ENCODE assay signal across 34 mouse cellular contexts in the genomic region with DNA sequence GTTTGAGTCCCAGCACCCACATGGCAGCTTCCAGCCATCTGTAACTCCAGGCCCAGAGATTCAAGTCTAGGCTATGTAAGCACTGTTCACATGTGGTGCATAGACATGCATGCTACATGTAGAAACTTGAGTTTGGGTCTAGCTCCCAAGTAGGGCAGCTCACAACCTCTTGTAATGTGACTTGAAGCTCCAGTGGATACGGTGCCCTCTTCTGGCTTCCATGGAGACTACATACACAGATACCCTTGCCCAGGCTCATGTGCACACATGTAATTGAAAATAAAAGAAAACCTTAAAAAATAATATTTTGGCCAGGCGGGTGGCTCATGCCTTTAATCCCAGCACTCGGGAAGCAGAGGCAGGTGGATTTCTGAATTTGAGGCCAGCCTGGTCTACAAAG. TPM values are rescaled to one million over a fixed set of nuclear protein-coding genes. Genes with fewer than 3 reads are reported as not detected.
DNase-seq lines count a peak whose midpoint lies in the region; ATAC-seq and TF ChIP-seq lines count a peak whose summit lies in the region.
"Had no signal": no experiment of that assay in that cellular context is flagged by ENCODE, and none has a peak within 500 bp of the region (broad histone marks: within the 10 kb centered on the region; RNA-seq: fewer than 3 reads in every experiment).

No protein-coding gene starts in this region.

- peaks cover 7% of the 10 kb centered on the region; the same call in 1 of the 2 replicates for H3K4me1 ChIP-seq in forebrain, embryonic 13.5 days
- H3K4me1 ChIP-seq: embryonic facial prominence, embryonic 12.5 days; hindbrain, embryonic 13.5 days; limb, embryonic 13.5 days; liver, embryonic 15.5 days; neural tube, embryonic 12.5 days had no signal

- no peak overlapping the region for H3K27ac ChIP-seq in layer of hippocampus, adult 2 months
- no peak overlapping the region for H3K27ac ChIP-seq in forebrain, embryonic 13.5 days
- H3K27ac ChIP-seq: embryonic facial prominence, embryonic 12.5 days; forebrain, embryonic 10.5 days; gastrocnemius, adult 2 months; heart, adult 2 months; hindbrain, embryonic 13.5 days; limb, embryonic 13.5 days; liver, embryonic 15.5 days; neural tube, embryonic 12.5 days; stomach, postnatal 0 days had no signal

- 93% methylated on average over 3 of the region's 3 CpGs for WGBS in forebrain, embryonic 13.5 days

- H3K9ac ChIP-seq in forebrain, embryonic 13.5 days: no peak overlapping the region
- H3K9ac ChIP-seq: embryonic facial prominence, embryonic 12.5 days; heart, embryonic 12.5 days; hindbrain, embryonic 13.5 days; limb, embryonic 13.5 days; liver, embryonic 15.5 days; neural tube, embryonic 12.5 days had no signal

- DNase-seq in layer of hippocampus, adult 2 months (ENCODE audit: low spot score in 2 of 2): no peak
- DNase-seq in layer of hippocampus, adult 9-10 months (ENCODE audit: low spot score): no peak
- DNase-seq in 3T3-L1 (ENCODE audit: low read depth, low spot score) (peak; percentile 27), ES-CJ7 (ENCODE audit: low read depth, low spot score) (peak; percentile 35), R1 (ENCODE audit: low read depth, low spot score) (peak; percentile 42)
- no peak for DNase-seq in neural tube, embryonic 10.5 days (ENCODE audit: extremely low spot score, low spot score)
- DNase-seq: adrenal gland, postnatal 25 days; B cell, adult 2 months; cerebellum, adult 8-10 months; cerebellum, postnatal 36 days; embryo, embryonic 11 days; gastrocnemius, adult 2 months; gastrocnemius, postnatal 36 days; heart, adult 2 months; heart, postnatal 4 days; kidney, adult 9 months; kidney, postnatal 25 days; lung, postnatal 4 days; midbrain, embryonic 14.5 days; right cerebral cortex, postnatal 4 days; thymus, adult 18-20 months; thymus, postnatal 25 days had no signal

- H3K27me3 ChIP-seq in forebrain, embryonic 13.5 days: no peaks in the 10 kb centered on the region
- H3K27me3 ChIP-seq: embryonic facial prominence, embryonic 12.5 days; heart, embryonic 12.5 days; hindbrain, embryonic 13.5 days; limb, embryonic 13.5 days; liver, embryonic 15.5 days; neural tube, embryonic 12.5 days had no signal

- H3K9me3 ChIP-seq in forebrain, embryonic 13.5 days (replicated peaks): no peaks in the 10 kb centered on the region
- H3K9me3 ChIP-seq: embryonic facial prominence, embryonic 12.5 days; forebrain, embryonic 10.5 days; heart, embryonic 12.5 days; hindbrain, embryonic 13.5 days; limb, embryonic 13.5 days; liver, embryonic 15.5 days; neural tube, embryonic 12.5 days had no signal

- no peaks in the 10 kb centered on the region for H3K36me3 ChIP-seq in forebrain, embryonic 13.5 days (ENCODE audit: poor library complexity, severe bottlenecking)
- H3K36me3 ChIP-seq: embryonic facial prominence, embryonic 12.5 days; forebrain, embryonic 10.5 days; heart, embryonic 12.5 days; hindbrain, embryonic 13.5 days; limb, embryonic 13.5 days; neural tube, embryonic 12.5 days had no signal

- no peak overlapping the region for H3K4me2 ChIP-seq in forebrain, embryonic 13.5 days
- H3K4me2 ChIP-seq: embryonic facial prominence, embryonic 12.5 days; heart, embryonic 12.5 days; hindbrain, embryonic 13.5 days; limb, embryonic 13.5 days; liver, embryonic 15.5 days; neural tube, embryonic 12.5 days had no signal

- peak; percentile 11; the same call in 1 of the 2 replicates for TF ChIP-seq CTCF in layer of hippocampus, adult 2 months (conservative IDR thresholded peaks at IDR 0.05)

- no peak for ATAC-seq in monocyte, adult 5-6 weeks (replicated peaks; ENCODE audit: insufficient number of reproducible peaks, low FRiP score, low TSS enrichment, poor library complexity, severe bottlenecking)
- no peak for ATAC-seq in forebrain, embryonic 13.5 days
- ATAC-seq: forebrain, embryonic 16.5 days; intestine, postnatal 0 days had no signal

- H3K4me3 ChIP-seq in layer of hippocampus, adult 2 months: no peak overlapping the region
- H3K4me3 ChIP-seq in forebrain, embryonic 13.5 days: no peak overlapping the region
- H3K4me3 ChIP-seq: embryonic facial prominence, embryonic 12.5 days; forebrain, embryonic 10.5 days; gastrocnemius, adult 2 months; heart, adult 2 months; heart, embryonic 12.5 days; hindbrain, embryonic 13.5 days; limb, embryonic 13.5 days; liver, embryonic 15.5 days; neural tube, embryonic 12.5 days had no signal

RNA-seq across cellular contexts. Expression of gene Tbc1d12, which starts 21.8 kb away (rescaled TPM):
- total RNA-seq in layer of hippocampus, adult 2 months (2021): 10 to 100 TPM; 12.5 TPM
- 5.5 to 10.3 TPM (median 6.4 TPM) in 3 replicates for total RNA-seq in monocyte, adult 5-6 weeks (2017)
- polyA plus RNA-seq in forebrain, embryonic 13.5 days (2015; fragmentation: Nextera tagmentation; extraction: Ambion mirVana): 3.4 and 3.8 TPM in 2 replicates

RNA-seq across cellular contexts. Expression of gene Noc3l, which starts 39.2 kb away (rescaled TPM):
- total RNA-seq in layer of hippocampus, adult 2 months (2021): 10 to 100 TPM; 13.6 to 13.7 TPM
- total RNA-seq in monocyte, adult 5-6 weeks (2017): 13.9 to 21.6 TPM (median 15.4 TPM) in 3 replicates
- 7.5 and 8.4 TPM in 2 replicates for polyA plus RNA-seq in forebrain, embryonic 13.5 days (2015; fragmentation: Nextera tagmentation; extraction: Ambion mirVana)

Comparison
In these comparisons a context has a peak if more than half of its experiments do, and no peak if none do; other contexts are left out.
1. DNase-seq: peak in 3T3-L1 (single experiment), ES-CJ7 (single experiment) and R1 (single experiment); none in layer of hippocampus, adult 2 months (0 of 2), layer of hippocampus, adult 9-10 months (single experiment) and neural tube, embryonic 10.5 days (single experiment).